Mouse (Mus musculus) mature B cell (primary cell): ENCODE data around the gene Ttn.

Experiments used
- in situ Hi-C: fragments of 300-500 bp; cut with MboI; formaldehyde crosslinking; loops from 2 replicates; pipeline ENCODE4 v1.14.3; 2019

Ttn gene

DNA sequence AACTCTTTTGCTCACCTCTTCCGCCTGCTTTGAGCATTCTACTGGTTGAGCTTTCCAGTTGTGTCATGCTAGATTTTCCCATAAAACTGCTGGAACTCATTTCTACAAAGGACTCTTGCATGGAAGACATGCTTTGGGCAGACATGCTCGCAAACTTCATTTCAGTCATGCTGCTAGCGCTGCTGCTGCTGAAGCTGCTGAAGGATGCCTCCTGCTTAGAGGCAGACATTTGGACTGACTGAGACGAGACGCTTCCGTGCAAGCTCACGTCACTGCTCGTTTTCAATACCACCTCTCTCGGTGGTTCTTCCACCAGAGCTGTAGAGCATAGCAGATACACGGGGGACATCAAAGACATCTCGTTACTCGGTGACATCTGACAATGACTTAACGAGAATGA, 276.7 kb downstream of the Ttn start:
- in situ Hi-C loops = no loop called here

DNA sequence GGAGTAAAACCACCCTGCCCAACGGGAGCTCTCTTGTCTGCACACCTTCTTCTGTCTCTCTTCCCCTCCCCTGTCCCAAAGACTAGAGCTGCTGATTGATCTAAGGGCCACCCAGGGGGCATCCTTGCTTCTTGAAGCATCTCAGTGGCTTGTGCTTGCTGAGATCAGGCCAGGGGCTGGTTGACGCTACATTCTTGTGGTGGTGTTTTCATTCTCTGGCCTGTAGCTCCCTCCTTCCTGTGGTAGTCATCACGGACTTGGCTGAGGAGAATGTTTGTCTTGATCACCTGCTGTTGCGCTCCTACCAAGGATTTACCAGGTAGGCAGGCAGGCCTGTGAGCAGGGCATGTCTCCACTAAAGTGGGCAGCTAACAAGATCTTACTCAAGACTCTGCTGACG, 279.6 kb downstream of the Ttn start:
- in situ Hi-C loops = no loop called here

DNA sequence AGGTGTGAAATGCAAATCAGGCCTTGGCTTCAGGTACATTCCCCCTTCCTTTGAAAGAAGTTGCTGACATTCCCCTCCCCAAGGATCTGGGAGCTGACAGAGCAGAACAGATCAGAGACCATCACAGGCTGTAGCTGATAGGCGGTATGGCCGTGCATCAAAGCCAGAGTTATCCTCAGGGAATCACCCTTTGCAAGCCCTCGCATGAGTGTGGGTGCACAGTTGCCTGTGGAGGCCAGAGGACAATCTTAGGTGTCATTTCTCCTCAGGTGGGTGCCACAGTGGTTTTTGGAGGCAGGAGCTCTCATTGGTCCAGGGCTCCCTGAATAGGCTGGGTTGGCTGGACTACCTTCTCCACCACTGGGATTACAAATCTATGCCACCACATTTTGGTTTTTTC, 280.2 kb downstream of the Ttn start:
- in situ Hi-C loops = no loop called here

DNA sequence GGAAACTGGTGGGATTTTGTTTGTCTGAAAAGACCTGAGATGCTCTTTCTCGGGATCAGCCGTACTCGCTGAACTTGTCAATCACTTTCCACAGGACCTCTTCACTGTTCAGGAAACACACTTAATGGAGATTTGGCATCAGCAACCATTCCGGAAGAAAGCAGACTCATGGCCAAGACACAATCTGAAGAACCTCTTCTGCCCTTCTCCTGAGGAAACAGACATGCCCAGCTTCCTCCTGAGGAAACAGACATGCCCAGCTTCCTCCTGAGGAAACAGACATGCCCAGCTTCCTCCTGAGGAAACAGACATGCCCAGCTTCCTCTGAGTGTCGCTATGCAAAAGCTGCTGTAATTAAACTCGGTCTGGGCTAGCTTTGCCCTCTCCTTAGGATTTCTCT, 287.1 kb downstream of the Ttn start:
- in situ Hi-C loops = no loop called here

DNA sequence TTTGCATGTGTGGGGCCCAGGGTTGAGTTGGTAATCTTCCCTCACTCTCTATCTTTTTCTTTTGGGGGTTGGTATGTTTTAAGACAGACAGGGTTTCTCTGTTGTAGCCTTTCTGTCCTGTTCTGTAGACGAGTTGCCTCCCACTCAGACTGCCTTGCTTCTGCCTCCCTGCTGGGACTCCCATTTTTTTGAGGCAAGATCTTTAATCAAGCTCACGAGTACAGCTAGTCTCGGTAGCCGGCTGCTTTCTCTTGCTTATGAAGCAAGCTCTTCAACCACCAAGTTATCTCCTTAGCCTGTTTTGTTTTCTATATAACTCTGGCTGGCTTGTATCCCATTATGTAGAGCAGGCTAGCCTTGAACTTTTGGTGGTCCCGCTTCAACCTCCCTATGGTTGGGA, 288.6 kb downstream of the Ttn start:
- in situ Hi-C loops = no loop called here

DNA sequence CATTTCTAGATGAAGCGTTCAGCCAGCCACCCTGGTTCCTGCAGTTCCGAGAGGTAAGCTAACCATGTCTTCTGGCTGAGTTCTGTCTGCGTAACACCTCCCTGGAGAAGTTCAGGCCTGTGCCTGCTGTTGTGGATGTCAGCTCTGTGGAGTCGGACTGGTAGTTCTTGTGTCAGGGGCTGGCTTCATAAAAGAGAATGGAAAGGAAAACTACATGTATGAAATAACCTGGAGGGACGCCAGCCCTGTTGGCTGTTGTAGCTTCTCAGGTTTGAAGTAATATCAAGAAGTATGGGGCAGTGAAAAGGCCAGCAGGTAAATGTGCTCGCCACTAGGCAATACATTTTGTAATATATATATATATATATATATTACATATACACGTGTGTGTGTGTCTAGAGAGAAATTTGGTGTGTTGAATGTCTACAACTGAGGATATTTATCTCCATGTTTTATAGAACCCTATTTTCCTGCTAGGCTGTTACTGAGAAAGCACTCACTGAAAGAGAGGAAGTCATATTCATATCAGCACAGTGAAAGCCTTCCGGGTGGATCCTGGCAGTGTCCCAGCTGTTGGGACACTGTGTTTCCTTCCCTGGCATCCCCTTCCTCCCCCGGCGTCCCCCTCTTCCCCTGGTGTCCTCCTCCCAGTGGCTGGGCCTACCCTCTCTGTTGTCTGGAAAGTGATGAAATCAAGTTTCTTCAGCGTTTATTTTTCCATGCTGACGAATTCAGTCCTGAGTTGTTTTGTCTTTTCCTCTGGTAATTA, 291.7 kb downstream of the Ttn start:
- in situ Hi-C loops = no loop called here

DNA sequence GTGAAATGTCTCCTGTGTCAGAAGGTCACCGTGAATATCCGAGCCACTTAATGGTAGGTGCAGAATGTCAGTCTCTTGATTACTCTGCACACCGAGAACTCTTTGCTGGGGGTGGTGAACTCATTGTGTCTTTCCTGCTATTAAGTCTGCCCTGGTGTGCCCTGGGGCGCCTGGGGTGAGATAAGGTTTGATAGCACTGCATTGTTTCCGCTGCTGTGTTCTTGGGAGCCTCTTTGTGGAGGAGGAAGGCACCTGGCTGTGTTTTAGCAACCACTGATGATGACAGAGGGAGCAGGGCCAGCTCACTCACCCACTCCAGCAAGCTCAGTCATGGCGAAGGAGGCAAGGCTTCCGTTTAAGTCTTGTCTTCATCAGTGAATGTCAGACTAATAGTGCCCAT, 294.2 kb downstream of the Ttn start:
- in situ Hi-C loops = no loop called here

DNA sequence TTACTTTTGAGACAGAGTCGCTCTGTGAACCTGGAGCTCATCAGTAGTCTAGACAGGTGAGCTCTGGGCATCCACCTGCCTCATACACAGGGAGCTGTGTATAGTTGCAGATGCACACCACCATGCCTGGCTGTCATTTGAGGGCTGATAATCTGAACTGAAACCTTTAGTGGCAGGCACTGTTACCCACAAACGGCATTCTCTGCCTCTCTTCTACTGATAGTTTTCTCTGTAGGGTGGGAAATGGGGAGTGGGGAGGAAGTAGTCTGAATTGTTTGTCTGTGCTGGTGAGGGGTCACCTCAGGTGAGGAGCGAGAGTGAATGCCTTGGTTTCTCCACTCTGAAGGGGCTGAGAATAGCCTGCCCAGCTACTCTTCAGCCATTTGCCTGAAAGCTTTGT, 294.7 kb downstream of the Ttn start:
- in situ Hi-C loops = no loop called here

DNA sequence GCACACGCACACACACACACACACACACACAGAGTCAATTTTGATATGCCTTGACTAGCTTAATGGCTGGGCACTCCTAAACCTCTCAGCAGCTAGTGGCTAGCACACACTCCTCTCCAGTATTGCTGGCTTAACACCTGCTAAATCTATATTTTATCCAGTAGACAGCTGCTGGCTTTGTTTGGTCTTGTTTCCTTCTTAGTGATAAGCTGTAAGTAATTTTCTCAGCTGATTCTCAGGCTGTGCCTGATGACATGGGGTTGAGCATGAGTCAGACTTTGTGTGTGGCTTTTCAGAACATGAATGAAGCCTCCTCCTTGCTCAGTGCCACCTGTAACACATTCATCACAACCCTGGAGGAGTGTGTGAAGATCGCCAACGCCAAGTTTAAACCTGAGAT, 295.4 kb downstream of the Ttn start:
- in situ Hi-C loops = no loop called here

DNA sequence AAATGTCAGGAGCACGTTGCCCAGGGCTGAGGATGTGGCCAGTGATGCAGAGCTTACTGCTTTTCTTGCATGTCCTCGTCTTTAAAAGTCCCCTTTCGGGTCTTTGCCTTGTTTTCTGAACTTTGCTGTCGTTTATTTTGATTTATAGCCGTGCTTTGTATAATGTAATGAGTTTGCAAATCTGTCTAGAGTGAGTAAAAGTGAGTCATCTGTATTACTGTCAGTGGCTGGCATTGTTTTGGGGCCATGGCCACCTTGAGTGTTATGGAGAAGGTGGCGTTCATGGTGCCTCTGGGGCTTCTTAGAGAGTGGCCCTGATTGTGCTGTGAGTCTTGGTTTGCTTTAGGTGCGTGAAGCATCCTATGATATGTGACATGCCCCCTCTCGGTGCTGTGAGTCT, 300.0 kb downstream of the Ttn start:
- in situ Hi-C loops = no loop called here

DNA sequence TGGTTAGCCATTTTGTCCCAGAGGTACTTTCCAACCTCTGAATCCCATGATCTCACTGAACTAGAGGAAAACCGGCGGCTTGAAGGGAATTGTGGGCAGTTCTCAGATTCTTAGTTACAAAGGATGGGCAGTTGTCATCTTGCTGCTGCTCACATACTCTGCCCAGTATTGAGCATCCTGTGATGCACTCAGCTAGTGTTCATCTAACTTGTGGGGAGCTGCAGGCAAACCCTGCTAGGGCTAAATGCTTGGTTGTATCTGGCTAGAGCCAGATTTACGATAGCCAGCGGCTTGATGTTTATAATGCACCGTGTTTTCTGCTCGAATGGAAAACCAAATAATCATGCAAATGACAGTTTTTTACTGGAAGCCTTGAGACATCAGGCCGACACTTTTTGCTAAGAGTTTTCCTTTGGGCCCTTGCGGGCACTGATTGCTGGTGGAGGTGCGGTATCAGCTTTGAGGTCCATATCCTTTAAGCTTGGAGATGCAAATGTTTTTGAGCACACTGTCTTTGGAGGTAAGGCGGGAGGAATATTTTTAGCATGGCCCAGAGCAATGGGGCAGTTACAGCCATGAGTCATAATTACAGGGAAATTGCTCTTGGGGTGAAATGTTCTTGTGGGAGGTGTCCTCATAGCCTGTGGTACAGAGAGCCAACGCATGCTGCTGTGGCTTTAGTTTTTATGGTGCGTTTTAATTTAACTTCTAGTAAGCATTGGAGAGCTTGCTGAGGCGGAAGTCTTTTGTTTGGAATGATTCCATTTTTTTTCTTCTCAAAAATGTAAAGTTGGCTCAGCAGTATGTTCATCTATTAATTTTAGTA, 305.7 kb downstream of the Ttn start:
- in situ Hi-C loops = no loop called here

DNA sequence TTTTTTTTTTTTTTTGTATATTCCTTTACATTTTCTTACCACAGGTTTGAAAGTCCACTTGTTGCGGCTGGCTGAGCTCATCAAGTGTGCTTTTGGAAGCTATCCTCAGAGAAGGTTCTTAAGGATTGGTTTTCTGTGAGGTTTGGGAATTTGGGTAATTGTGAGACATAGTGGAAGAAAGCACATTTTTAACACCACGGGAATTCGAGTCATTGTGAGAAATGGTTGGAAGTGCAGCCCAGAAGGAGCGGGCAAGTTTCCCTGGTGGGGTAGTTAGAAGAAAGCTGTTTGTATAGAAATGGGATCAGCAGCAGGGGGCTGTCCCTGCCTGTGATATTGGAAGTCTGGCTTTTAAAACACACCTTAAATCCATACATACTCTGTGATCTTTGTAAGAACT, 306.4 kb downstream of the Ttn start:
- in situ Hi-C loops = no loop called here

DNA sequence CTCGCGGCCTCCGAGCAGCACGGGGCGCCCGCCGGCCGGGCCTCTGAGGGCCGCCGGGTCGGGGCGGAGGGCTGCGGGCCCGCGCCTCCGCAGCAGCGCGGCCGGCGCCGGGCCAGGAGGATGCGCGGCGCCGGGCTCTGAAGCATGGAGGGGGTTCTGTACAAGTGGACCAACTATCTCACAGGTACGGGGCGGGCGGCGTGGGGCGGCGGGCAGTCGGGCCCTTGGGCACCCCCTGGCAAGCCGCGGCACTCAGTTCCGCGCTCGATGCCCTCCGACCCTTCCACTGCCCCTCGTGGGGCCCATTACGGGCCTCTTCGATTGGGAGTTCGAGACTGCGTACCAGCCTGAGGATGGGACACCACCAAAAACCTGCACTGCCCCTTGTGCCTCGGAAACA, 306.9 kb downstream of the Ttn start:
- in situ Hi-C loops = no loop called here

DNA sequence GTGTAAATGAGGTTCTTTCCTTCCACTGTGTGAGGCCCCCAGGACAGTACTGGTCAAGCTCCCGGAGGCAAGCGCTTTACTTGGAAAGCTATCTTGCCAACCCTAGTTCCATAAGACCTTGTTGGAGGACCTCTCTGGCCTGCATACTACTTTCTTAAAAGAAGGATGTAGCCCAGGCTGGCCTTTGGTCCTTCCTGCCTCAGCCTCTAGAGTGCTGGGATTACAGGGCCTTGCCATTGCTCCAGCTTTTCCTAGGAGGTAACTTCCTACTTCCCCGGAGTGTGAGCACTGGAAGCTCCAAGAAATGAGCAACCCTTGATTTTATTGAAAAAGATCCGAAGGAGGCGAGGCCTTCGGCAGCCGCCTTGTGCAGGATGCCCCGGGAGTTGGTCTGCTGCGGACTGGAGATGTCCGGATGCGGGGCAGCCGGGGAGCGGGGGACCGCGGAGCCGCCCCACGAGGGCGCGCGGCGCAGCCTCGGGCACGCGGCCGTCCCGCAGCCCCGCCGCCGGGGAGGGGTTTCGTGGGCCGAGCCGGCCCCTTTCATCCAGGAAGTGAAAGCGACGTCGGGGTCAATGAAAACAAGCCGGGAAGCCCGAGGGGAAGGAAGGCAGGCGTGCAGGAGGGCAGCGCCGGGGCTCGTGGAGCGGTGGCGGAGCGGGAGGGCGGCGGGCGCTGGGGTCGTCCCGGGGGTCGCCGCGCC, 307.5 kb downstream of the Ttn start, which contains the start of gene Plekha3:
Gene Plekha3, plus strand, starts transcription at position 557 of the 703 bp plus-strand sequence.
- in situ Hi-C loops = no loop called here

DNA sequence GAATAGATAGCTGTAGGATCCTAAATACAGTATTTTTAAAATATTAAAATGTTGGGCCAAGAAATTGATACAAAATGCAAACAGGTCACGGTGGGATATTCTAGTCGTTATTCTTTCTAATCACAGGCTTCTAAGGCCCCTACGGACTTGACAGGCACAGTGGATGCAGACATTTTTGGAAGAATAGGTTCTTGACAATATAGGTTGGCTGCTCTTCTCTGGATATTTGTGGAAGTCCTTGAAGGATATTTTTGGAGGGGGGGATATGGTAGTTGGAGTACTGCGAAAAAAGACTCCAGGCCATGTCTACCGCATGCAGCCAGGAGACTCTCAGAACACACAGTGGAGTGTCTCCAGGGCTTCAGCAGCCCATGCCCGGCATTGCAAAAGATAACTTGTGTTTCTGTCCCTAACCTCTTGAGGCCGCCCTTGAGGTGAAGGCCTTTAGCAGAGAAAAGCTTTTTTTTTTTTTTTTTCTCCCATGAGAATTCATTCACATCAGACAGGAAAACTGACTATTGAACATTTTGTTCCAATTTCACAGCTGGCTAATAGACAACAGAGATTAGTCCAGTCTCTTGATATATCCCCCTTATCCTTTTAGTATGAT, 308.8 kb downstream of the Ttn start:
- in situ Hi-C loops = no loop called here

DNA sequence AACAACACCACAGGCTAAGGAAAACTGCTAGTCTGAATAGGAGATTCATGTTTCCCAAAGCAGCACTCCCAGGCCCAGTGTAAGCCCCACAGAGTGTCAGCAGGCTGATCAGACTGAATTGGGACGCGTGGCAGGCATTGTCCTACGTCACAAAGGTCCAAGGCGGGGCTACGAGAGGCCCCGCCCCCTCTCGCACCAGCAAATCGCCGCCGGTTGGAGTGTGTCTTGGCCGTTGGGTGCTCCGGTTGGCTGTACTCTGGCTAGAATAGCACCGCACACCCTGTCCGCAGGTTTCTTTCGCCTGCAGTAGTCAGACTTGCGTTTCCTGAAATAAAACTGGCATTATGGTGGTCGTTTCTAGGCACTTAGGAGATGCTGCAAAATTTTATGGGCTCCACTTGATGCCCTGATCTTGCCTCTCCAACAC, 309.4 kb downstream of the Ttn start, which contains the start of gene Fkbp7:
Gene Fkbp7, minus strand, starts transcription at position 151 of the 427 bp plus-strand sequence.
- in situ Hi-C loops = no loop called here

DNA sequence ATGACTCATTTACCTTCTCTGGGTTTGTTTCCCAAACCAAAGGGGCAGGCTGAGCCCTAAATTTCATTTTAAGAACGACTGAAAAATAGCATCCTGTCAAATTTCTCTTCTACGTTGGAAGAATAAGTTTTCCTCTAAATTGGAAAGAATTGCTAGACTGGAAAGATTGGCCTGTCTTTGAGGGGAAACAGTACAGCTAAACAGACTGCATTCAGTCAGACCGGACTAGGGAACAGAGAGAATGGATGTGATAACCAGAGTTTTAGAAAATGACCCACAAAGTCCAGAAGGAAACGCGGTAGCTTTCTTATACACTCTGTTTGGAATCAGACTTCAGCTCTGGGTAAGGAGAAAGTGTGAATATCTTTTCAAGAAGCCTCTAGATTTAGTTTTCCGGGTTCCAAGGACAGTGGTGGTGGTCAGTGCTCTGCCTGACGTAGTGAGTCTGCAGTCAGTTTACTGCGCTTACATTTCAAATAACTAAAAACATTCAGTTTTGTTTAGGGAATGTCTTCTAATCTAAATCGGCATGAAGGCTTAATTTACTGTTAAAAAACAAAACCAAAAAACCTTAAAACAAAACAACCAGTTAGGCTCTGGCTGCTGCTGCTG, 310.1 kb downstream of the Ttn start:
- in situ Hi-C loops = no loop called here

DNA sequence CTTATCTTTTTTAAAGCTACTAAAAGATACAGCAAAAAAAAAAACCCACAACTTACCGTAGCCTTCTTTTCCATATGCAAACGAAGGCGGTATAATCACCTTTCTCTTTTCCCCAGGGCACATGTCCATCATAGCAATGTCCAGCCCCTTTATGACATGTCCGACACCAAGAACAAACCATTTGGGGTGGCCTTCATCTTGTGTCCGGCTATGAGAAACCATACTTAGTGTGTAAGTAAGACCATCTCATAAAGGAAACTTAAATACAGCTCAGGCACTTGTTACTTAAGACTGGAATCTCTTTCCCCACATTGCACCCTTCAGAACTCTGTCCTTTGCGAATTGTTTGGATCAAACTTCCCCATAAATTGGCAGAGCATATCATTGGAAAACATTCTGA, 310.7 kb downstream of the Ttn start:
- in situ Hi-C loops = no loop called here

DNA sequence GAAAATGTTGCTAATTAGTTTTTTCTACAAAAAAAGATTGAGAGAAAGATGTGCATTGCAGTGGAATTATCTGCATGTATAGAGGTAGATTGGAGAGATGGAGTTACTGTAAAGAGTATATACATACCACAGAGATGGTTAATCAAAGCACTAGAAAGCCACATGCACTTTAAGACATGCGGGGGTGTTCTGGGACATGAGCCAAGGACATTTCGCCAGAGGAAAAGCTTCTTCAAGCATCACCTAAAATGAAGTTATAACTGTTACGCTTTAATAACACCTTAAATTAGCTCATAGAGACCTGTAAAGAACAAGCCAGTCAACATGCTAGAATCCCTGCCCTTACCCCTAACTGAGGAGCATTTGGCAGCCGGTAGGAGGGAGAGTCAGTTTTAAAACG, 315.1 kb downstream of the Ttn start:
- in situ Hi-C loops = no loop called here

DNA sequence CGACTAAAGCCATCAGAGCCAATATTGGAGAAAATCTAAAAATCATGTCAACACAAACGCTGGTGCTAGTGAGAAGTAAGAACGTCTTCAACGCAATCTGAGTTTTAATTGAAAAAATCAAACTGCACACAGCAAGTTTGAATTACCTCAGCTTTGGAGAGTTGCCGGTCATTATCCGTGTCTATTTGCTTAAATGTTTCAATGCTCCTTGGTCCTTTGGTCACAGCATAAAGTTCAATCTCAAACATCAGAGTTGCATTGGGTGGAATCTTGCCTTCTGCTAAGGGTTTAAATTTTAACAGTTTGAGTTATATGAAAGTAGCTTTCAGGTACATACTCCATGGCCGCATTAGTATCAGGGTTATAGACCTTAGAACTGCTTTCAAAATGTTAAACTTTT, 316.8 kb downstream of the Ttn start:
- in situ Hi-C loops = no loop called here

DNA sequence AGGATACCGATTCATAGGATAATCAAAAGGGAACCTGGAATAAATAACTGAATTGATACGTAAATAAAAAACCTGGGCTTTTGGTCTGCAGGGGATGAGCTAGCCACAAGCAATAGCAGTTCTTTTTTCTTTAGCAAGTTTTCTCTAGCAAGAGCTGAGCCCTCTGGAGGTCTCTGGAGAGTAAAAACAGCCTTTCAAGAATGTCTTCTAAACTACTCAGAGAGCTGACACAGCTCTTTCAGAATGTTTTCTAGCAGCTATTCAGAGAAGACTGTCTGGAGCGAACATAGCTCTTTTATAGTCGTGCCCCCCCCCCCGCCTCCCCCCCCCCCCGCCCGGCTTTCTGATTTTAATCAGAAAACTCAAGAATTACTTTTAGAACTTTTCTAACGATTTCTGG, 322.9 kb downstream of the Ttn start:
- in situ Hi-C loops = no loop called here

DNA sequence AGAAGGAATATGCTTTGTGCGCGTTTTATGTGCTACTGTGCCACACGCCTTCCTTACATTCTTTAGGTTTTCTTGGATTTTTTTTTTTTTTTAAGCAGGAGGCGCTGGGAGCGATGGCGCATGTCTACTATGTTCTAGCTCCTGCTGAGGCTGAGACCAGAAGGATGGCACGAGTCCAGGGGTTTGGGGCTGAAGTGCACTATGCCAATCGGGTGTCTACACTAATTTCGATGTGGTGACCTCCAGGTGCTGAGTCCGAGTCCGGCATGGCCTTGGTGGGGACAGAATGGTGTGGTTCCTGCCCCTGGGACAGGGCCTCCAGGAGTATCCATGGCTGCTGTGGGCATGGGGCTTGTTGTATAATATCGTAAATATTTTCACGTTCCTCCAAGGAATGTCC, 323.8 kb downstream of the Ttn start:
- in situ Hi-C loops = no loop called here
